Mouse (Mus musculus): Measurements from ENCODE around the gene Ube2r2.

- TF ChIP-seq POLR2A (IDR thresholded peaks at IDR 0.05; ENCODE audit: extremely low read depth, insufficient read depth, low read length) (no peak), CTCF (IDR thresholded peaks at IDR 0.05; ENCODE audit: low read depth, low read length) (no peak)
Observed at GRCm38 (mm10) chr4:41091391-41091790, 44.2 kb upstream of the Ube2r2 start.

Data from liver, adult 2 months (tissue).